Mouse (Mus musculus): ENCODE results near the gene Armc6. TPM values are rescaled to one million over a fixed set of nuclear protein-coding genes. Genes with fewer than 3 reads are reported as not detected.

Armc6 gene
- total RNA-seq, 2 experiments from 2014 or later, result 8.7 to 29.8 TPM

DNA sequence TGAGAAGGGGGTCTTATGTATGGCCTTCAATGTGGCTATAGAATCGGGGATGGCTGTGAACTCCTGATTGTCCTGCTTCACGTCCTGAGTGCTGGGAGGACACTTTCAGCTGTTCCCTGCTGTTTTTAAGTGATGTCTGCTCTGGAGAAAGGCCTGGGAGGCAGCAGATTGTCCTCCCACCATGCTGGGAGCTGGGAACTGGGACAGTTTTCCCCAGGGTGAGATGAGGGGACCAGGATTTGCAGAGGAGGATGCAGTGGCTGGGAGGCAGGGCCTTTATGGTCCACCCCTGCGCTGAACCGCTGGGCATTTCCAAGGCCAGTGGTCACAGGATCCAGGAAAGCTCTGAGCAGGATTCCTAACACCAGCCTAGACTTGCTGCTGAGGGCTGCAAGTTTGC is 31.2 kb downstream of the Armc6 start:
- no peak for ATAC-seq (replicated peaks; ENCODE audit: low FRiP score, low TSS enrichment, poor library complexity, severe bottlenecking)

DNA sequence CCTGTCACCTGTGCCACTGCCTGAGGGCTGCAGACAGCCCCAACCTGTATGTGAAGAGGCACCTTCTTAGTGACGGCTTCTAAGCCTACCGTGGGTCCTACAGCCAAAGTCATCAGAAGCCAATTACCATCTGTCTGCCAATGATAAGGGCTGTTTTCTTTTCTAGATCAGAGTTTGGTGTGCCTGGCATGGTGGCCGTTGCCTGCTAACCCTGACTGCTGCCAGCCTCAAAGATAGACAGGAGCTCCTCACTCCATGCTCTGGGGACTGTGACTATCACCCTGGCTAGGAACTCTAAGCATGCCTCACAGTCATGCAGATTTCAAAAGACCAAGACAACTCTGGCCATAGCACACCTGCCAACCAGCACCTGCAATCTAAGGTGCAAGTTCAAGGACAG is 32.8 kb downstream of the Armc6 start:
- ATAC-seq (replicated peaks; ENCODE audit: low FRiP score, low TSS enrichment, poor library complexity, severe bottlenecking), result peak; percentile 88

DNA sequence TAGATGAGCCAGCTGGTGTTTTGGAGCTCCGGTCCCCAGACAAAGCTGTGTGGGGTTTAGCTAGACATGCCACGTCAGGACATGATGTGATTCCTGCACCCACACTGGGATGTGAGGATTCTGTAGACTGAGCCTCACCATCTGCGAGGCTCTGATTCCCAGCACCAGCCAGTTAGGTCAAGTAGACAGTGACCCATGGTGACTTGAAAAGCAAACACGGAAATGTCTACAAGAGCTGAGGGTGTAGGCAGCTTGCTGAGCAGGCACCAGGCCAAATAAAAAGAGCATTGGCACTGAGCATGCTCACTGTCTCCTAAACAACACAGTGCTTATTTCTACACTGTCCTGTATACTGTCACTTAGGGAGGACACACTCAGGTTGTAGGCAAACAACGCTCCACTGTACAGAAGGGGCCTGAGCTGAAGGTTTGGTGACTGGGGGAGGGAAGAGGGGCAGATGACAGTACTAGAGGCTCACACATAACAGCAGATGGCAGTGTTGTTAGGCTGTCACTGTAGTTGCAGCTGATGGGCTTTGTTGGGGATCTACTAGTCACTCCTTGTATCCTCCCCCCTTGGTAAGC is 34.1 kb downstream of the Armc6 start:
- ATAC-seq (replicated peaks; ENCODE audit: low FRiP score, low TSS enrichment, poor library complexity, severe bottlenecking), result peak; percentile 28; the same call in 1 of the 2 replicates

DNA sequence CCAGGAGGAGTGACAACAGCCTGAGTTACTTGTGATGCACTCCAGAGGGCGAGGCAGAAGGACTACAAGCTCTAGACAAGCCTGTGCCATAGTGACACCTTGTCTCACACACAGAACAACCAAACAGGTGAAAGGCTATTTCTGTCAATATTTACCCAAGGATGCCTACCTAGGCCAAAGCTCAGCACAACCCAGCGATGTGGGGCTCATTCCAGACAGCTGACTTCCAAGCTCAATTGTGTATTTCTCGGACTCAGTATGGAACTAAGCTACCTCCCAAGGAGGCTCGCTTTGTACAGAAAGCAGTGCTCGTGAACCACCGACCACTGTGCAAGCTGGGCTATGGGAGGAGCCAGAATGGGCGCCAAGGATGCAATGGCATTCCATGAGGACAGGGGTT is 36.7 kb downstream of the Armc6 start:
- no peak for ATAC-seq (replicated peaks; ENCODE audit: low FRiP score, low TSS enrichment, poor library complexity, severe bottlenecking)

DNA sequence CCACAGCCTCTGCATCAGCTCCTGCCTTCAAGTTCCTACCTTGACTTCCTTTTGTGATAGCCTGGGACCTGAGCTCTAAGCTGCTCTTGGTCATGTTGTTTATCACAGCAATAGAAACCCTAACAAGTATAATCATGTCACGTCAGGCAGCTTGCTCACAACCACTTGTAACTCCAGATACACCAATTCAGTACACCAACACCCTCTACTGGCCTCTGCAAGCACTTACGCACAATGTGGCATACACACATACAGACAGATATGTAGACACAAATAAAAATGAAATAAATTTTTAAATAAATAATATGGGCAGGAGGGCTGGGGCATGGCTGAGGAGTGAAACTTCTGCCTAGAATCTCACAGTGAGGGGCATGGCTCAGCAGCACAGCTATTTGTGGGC is 38.5 kb downstream of the Armc6 start:
- ATAC-seq (replicated peaks; ENCODE audit: low FRiP score, low TSS enrichment, poor library complexity, severe bottlenecking), result 0 out of 2 replicates have a peak, but pooled peaks have one; percentile 13

DNA sequence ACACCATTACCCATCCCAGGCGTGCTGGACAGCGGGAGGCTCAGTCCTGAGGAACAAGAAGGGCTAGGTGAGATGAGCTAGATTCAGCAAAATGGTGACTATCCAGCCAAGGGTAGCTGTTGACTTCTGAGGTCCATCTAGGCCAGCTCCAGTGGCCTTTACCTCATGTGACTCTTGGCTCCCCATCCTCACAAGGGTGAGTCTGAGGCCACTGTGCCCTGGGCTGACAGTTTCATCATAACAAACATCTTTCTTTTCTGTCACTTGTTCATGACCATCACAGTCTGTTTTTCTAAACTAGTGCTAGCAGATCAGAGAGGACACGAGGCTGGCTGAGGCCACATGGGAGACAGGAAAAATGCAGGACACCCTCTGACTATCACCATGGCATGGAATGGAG is 40.1 kb downstream of the Armc6 start:
- no peak for ATAC-seq (replicated peaks; ENCODE audit: low FRiP score, low TSS enrichment, poor library complexity, severe bottlenecking)

DNA sequence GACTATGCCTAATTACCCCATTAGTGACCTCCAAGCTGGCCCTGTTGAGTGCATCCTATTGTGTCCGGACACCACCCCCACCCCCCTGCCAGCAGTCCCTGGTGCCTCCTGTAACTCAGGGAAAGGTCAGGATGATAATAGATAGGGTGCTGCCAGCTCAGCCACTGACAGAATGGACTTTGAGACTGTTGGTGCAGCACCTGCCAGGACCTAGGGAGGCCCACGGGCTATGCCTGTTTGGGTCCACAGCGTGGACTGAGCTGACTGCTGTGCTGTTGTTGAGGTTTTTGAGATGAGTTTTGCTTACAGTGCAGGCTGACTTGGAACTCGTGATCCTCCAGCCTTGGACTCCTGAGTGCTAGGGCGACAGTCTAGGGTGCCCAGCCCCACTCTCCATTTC is 41.0 kb downstream of the Armc6 start:
- ATAC-seq (replicated peaks; ENCODE audit: low FRiP score, low TSS enrichment, poor library complexity, severe bottlenecking), result no peak

DNA sequence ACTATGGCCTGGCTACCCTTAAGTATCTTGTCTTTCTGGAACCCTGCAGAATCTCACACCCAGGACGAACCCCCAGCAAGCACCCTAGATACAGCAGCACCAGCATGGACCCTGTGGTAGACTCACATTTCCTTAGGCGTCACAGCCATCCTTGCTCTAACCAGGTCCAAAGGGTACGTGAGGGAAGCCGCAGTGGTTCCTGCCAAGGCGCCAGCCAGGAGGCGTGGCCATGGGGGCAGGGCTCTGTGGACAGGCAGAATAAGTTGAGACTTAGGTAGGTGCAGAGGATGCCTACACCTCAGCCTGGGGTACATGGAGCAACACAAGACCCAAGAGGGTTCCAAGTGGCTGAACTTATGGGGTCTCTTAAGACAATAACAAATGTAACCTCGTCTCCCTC is 45.6 kb downstream of the Armc6 start:
- ATAC-seq (replicated peaks; ENCODE audit: low FRiP score, low TSS enrichment, poor library complexity, severe bottlenecking), result no peak

DNA sequence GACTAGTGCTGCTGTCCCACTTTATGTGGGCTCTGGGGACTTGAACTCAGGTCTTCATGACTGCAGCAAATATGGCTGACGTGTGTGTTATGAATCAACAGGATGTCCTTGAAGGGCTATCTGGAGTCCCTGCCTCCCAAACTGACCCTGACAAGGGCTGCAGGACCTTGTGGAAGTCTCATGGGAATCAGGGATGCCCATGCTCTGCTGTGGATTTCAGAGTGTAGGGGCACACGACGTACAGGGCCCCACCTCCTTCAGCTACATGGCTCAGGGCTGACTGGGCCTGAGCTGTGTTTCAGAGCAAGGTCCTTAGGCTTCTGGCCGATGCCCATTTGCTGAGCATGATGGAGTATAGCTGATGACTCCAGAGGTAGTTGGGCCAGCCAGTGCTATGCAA is 51.1 kb downstream of the Armc6 start:
- ATAC-seq (replicated peaks; ENCODE audit: low FRiP score, low TSS enrichment, poor library complexity, severe bottlenecking), result no peak

DNA sequence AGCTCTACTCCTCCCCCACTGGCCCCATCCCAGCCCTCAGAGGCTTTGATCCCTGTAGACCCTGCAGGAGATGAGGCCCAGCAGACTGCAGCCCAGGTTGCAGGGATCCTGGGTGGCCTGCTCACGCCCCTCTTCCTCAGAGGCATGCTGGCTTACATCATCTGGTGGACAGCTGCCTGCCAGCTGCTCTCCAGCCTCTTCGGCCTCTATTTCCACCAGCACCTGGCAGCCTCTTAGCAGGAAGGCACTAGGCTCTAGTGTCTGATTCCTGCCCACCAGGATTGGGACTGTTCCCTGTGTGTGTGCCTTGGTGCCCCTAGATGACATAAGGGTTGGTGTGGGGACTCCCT is 52.4 kb downstream of the Armc6 start:
- peak; percentile 4; the same call in 1 of the 2 replicates for ATAC-seq (replicated peaks; ENCODE audit: low FRiP score, low TSS enrichment, poor library complexity, severe bottlenecking)

DNA sequence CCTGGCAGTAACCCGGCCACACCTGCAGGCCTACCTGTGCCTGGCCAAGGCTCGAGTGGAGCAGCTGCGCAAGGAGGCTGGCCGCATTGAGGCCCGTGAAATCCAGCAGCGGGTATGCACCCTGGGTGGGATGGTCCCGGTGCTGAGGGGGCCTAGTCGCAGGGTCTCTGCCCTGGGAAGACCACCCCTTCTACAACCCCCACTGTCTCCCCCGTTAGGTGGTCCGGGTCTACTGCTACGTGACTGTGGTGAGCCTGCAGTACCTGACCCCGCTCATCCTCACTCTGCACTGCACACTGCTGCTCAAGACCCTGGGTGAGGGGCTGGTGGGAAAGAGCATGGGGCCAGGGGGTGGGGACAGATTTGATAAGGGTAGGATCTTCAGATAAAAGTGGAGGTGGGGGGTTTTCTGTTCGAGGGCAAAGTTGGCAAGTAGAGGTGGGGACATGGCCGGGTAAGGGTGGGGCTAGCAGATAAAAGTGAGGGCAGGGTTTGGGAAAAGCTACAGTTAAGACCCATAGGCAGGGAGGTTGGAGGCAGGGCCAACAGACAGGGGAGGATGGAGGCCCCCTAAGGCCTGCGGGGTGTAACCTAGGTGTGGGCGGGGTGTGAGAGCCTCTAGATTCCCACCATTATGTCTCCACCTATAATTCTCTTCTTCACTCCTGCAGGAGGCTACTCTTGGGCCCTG is 52.9 kb downstream of the Armc6 start:
- peak; percentile 82 for ATAC-seq (replicated peaks; ENCODE audit: low FRiP score, low TSS enrichment, poor library complexity, severe bottlenecking)

DNA sequence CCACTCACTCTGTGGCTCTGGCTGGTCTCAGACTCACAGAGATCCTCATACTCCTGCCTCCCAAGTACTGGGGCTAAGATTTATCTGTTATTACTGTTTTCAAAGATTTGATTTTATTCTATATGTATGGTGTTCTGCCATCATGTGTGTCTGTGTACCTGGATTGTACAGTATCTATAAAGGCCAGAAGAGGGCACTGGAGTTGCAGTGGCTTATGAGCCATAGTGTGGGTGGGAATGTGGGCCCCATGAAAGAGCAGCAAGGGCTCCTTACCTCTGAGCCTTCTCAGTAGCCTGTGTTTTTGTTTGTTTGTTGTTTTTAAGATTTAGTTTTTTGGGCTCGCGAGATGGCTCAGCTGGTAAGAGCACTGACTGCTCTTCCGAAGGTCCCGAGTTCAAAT is 55.2 kb downstream of the Armc6 start:
- 0 out of 2 replicates have a peak, but pooled peaks have one; percentile 49 for ATAC-seq (replicated peaks; ENCODE audit: low FRiP score, low TSS enrichment, poor library complexity, severe bottlenecking)

DNA sequence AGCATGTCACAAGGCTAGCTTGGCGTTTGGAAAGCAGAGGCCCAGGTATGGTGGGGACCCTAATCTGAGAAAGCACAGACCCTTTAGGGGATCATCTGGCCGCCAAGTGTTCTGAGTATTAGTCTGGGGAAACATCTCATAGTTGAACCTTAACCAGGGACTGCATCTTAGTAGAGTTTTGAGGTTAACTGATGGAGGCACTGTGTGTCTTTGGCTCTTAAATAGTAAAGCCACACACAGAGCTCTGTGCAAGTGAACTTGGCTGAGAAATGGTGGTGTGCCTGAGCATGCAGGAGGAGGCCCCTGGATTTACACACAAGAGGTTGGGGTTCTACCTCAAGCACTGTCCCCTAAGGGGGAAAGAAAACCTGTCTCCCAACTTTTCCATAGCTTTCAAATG is 56.0 kb downstream of the Armc6 start:
- ATAC-seq (replicated peaks; ENCODE audit: low FRiP score, low TSS enrichment, poor library complexity, severe bottlenecking), result no peak

DNA sequence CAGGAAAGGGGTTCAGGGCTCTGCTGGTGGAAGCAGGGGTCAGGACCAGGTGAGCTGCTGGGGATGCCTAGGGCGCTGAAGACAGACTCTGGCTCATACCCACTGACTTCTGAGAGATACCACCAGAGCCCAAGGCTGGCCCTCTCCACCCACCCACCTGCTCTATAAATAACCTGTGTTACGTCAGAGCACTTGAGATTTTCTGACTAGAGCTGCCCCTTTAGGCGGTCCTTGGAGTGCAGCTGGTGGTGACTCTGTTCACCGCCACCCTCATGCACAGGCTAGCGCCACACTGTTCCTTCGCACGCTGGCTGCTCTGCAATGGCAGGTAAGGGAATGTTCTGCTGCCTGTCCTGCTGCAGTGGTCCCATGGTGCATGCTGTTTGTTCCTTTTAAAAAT is 60.2 kb downstream of the Armc6 start:
- ATAC-seq (replicated peaks; ENCODE audit: low FRiP score, low TSS enrichment, poor library complexity, severe bottlenecking), result no peak

DNA sequence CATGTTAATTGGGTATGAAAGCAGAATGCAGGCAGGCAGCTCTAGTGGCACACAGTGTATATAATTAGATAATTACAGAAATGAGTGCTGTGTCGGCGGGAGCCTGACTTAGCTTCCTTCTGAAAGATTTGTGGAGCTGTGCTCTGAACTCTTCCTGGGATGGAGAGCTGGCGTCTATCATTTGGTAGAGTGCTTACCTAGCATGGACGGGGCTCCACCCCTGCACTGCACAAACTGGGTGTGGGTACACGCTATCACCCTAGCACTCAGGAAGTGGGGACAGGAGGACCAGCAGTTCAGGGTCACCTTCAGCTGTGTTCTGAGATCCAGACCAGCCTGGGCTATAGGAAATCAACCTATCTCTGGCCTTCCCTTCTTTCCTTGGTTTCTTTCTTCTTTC is 60.9 kb downstream of the Armc6 start:
- ATAC-seq (replicated peaks; ENCODE audit: low FRiP score, low TSS enrichment, poor library complexity, severe bottlenecking), result no peak

DNA sequence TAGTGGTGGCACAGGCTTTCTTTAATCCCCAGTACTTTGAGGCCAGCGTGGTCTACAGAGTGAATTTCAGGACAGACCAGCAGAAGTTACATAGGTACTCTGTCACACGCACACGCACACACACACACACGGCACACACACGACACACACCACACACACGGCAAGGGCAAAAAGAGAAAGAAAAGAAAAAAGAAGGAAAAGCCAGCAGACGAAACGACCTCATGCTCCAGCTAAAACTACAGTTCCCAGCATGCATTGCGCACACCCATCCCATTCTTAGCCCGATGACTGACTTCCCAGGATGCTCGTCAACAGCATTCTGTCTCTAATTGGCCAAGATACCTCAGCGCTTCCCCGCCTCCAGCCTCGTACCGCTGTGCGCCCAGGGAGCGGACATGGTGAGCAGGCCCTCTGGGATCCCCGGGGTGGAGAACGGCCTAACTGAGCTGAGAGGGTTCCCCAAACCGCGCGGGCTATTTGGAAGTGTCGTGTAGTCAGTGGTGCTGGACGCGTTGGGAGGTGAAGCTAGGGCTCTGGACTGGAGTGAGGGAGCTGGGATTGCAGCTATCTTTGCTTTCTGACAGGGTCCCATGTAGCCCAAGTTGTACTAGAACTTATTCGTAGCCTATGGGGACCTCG is 62.1 kb downstream of the Armc6 start, which contains the start of gene Tmem161a:
Tmem161a (plus strand) TSS at position 314 of the 639 bp plus-strand sequence.
- peak; percentile 98 for ATAC-seq (replicated peaks; ENCODE audit: low FRiP score, low TSS enrichment, poor library complexity, severe bottlenecking)

DNA sequence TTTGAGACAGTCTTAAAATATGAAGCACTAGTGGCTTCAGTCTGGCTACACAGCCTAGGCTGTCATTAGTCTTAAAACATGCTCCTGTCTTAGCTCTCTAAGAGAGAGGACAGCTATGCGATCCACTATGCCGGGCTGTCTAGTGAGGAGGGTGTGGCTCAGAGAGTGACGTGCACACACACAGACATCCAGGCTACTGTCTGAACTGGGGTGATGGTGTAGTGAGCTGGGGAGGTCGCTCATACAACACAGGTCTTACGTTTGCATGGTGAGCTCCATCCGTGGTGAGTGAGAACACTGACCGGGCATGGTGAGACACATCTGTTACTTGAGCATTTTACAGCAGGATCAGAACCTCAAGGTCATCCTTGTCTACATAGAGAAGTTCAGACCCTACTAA is 63.0 kb downstream of the Armc6 start:
- no peak for ATAC-seq (replicated peaks; ENCODE audit: low FRiP score, low TSS enrichment, poor library complexity, severe bottlenecking)

DNA sequence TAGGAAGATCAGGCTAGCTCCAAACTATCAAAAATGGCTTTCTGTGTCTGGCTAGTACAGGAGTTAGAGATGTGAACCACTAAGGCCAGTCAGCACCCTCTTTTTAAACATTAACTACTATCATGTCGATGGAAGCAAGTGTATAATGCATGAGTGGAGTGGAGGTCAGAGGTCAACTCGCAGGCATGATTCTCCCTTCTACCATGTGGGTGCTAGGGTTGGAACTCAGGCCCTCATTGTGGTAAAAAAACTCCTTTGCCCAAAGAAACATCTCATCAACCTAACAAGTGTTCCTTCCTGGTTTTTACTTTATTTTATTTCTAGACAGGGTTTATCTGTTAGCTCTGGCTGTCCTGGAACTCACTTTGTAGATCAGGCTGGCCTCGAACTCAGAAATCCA is 63.5 kb downstream of the Armc6 start:
- no peak for ATAC-seq (replicated peaks; ENCODE audit: low FRiP score, low TSS enrichment, poor library complexity, severe bottlenecking)
